In genomic region chr3:59135911-59136653, GRCm38 (mm10) we compare ENCODE assay signal across 25 mouse cellular contexts. TPM values are rescaled to one million over a fixed set of nuclear protein-coding genes. Genes with fewer than 3 reads are reported as not detected.
DNase-seq lines count a peak whose midpoint lies in the region; ATAC-seq and TF ChIP-seq lines count a peak whose summit lies in the region.
"Had no signal": no experiment of that assay in that cellular context is flagged by ENCODE, and none has a peak within 500 bp of the region (broad histone marks: within the 10 kb centered on the region; RNA-seq: fewer than 3 reads in every experiment).

No protein-coding gene starts in this region.

- peak; percentile 16 for DNase-seq in embryonic facial prominence, embryonic 14.5 days (ENCODE audit: low spot score)
- no peak for DNase-seq in embryonic facial prominence, embryonic 10.5 days (ENCODE audit: low spot score)
- DNase-seq in hindbrain, postnatal 0 days (ENCODE audit: low spot score), result peak; percentile 64
- no peak for DNase-seq in hindbrain, embryonic 11.5 days (ENCODE audit: low spot score)
- no peak for DNase-seq in midbrain, embryonic 11.5 days (ENCODE audit: low spot score, missing footprints)
- DNase-seq in ovary, postnatal 14 days (ENCODE audit: low spot score), result no peak
- DNase-seq: adrenal gland, adult 8-10 months; cerebellum, adult 9-11 months; heart, postnatal 4 days; kidney, postnatal 4 days; lung, postnatal 4 days; thymus, postnatal 14 days had no signal

- H3K27ac ChIP-seq in embryonic facial prominence, embryonic 14.5 days (replicated peaks; ENCODE audit: low read depth, low read length), result no peak overlapping the region
- H3K27ac ChIP-seq in embryonic facial prominence, embryonic 10.5 days (replicated peaks), result no peak overlapping the region
- H3K27ac ChIP-seq in hindbrain, postnatal 0 days, result peak overlapping the region; percentile 69
- H3K27ac ChIP-seq in hindbrain, embryonic 11.5 days (ENCODE audit: low read depth, low read length), result no peak overlapping the region
- no peak overlapping the region for H3K27ac ChIP-seq in midbrain, embryonic 11.5 days (ENCODE audit: low read depth, low read length)
- no peak overlapping the region for H3K27ac ChIP-seq in midbrain, embryonic 13.5 days
- peak overlapping the region; percentile 11 for H3K27ac ChIP-seq in neural tube, embryonic 15.5 days (replicated peaks)
- H3K27ac ChIP-seq: embryonic facial prominence, embryonic 12.5 days; heart, embryonic 15.5 days; limb, embryonic 15.5 days; liver, embryonic 15.5 days had no signal

- H3K36me3 ChIP-seq in embryonic facial prominence, embryonic 14.5 days (ENCODE audit: control insufficient read depth, insufficient read depth, low read length), result no peaks in the 10 kb centered on the region
- H3K36me3 ChIP-seq in embryonic facial prominence, embryonic 10.5 days (replicated peaks), result no peaks in the 10 kb centered on the region
- H3K36me3 ChIP-seq in hindbrain, postnatal 0 days (ENCODE audit: insufficient read depth, low read length), result peaks cover 3% of the 10 kb centered on the region; the same call in 1 of the 2 replicates
- H3K36me3 ChIP-seq in hindbrain, embryonic 11.5 days (ENCODE audit: control insufficient read depth, insufficient read depth, low read length), result no peaks in the 10 kb centered on the region
- H3K36me3 ChIP-seq in midbrain, embryonic 11.5 days (ENCODE audit: control insufficient read depth, insufficient read depth, low read length), result no peaks in the 10 kb centered on the region
- H3K36me3 ChIP-seq in midbrain, embryonic 13.5 days, result no peaks in the 10 kb centered on the region
- no peaks in the 10 kb centered on the region for H3K36me3 ChIP-seq in neural tube, embryonic 15.5 days
- H3K36me3 ChIP-seq: embryonic facial prominence, embryonic 12.5 days; heart, embryonic 15.5 days; limb, embryonic 15.5 days; liver, embryonic 15.5 days had no signal

- no peaks in the 10 kb centered on the region for H3K9me3 ChIP-seq in embryonic facial prominence, embryonic 14.5 days (ENCODE audit: control insufficient read depth, low read length)
- H3K9me3 ChIP-seq in embryonic facial prominence, embryonic 10.5 days, result no peaks in the 10 kb centered on the region
- H3K9me3 ChIP-seq in hindbrain, postnatal 0 days (ENCODE audit: low read length), result no peaks in the 10 kb centered on the region
- no peaks in the 10 kb centered on the region for H3K9me3 ChIP-seq in hindbrain, embryonic 11.5 days (ENCODE audit: control insufficient read depth, low read length)
- no peaks in the 10 kb centered on the region for H3K9me3 ChIP-seq in midbrain, embryonic 11.5 days (ENCODE audit: control insufficient read depth, low read length)
- H3K9me3 ChIP-seq in midbrain, embryonic 13.5 days, result no peaks in the 10 kb centered on the region
- no peaks in the 10 kb centered on the region for H3K9me3 ChIP-seq in neural tube, embryonic 15.5 days (replicated peaks)
- H3K9me3 ChIP-seq: embryonic facial prominence, embryonic 12.5 days; heart, embryonic 15.5 days; limb, embryonic 15.5 days; liver, embryonic 15.5 days had no signal

- H3K9ac ChIP-seq in embryonic facial prominence, embryonic 14.5 days (ENCODE audit: low read depth, low read length), result no peak overlapping the region
- no peak overlapping the region for H3K9ac ChIP-seq in hindbrain, postnatal 0 days (replicated peaks; ENCODE audit: low read length)
- H3K9ac ChIP-seq in hindbrain, embryonic 11.5 days (ENCODE audit: low read depth, low read length), result no peak overlapping the region
- H3K9ac ChIP-seq in midbrain, embryonic 11.5 days (ENCODE audit: low read length), result no peak overlapping the region
- no peak overlapping the region for H3K9ac ChIP-seq in midbrain, embryonic 13.5 days (replicated peaks)
- no peak overlapping the region for H3K9ac ChIP-seq in neural tube, embryonic 15.5 days (replicated peaks)
- H3K9ac ChIP-seq: embryonic facial prominence, embryonic 12.5 days; heart, embryonic 15.5 days; limb, embryonic 15.5 days; liver, embryonic 15.5 days had no signal

- H3K4me2 ChIP-seq in embryonic facial prominence, embryonic 14.5 days (ENCODE audit: low read depth, low read length), result no peak overlapping the region
- H3K4me2 ChIP-seq in hindbrain, postnatal 0 days (ENCODE audit: low read depth, low read length), result no peak overlapping the region
- no peak overlapping the region for H3K4me2 ChIP-seq in hindbrain, embryonic 11.5 days (replicated peaks; ENCODE audit: low read depth, low read length)
- no peak overlapping the region for H3K4me2 ChIP-seq in midbrain, embryonic 11.5 days
- no peak overlapping the region for H3K4me2 ChIP-seq in midbrain, embryonic 13.5 days (replicated peaks)
- no peak overlapping the region for H3K4me2 ChIP-seq in neural tube, embryonic 15.5 days
- H3K4me2 ChIP-seq: embryonic facial prominence, embryonic 12.5 days; heart, embryonic 15.5 days; limb, embryonic 15.5 days; liver, embryonic 15.5 days had no signal

- no peak for TF ChIP-seq CTCF in hindbrain, postnatal 0 days (IDR thresholded peaks at IDR 0.05; ENCODE audit: low read depth)

- no peak overlapping the region for H3K4me3 ChIP-seq in embryonic facial prominence, embryonic 14.5 days (ENCODE audit: low read depth, low read length)
- H3K4me3 ChIP-seq in embryonic facial prominence, embryonic 10.5 days, result no peak overlapping the region
- H3K4me3 ChIP-seq in hindbrain, postnatal 0 days (ENCODE audit: low read length), result no peak overlapping the region
- no peak overlapping the region for H3K4me3 ChIP-seq in hindbrain, embryonic 11.5 days (ENCODE audit: low read depth, low read length)
- H3K4me3 ChIP-seq in midbrain, embryonic 11.5 days (ENCODE audit: low read depth, low read length), result no peak overlapping the region
- H3K4me3 ChIP-seq in midbrain, embryonic 13.5 days (replicated peaks), result no peak overlapping the region
- H3K4me3 ChIP-seq in neural tube, embryonic 15.5 days (replicated peaks), result no peak overlapping the region
- H3K4me3 ChIP-seq: embryonic facial prominence, embryonic 12.5 days; heart, embryonic 15.5 days; limb, embryonic 15.5 days; liver, embryonic 15.5 days had no signal

- no peaks in the 10 kb centered on the region for H3K27me3 ChIP-seq in embryonic facial prominence, embryonic 14.5 days (replicated peaks; ENCODE audit: control insufficient read depth, insufficient read depth, low read length)
- H3K27me3 ChIP-seq in embryonic facial prominence, embryonic 10.5 days (replicated peaks; ENCODE audit: low read depth, poor library complexity, severe bottlenecking), result no peaks in the 10 kb centered on the region
- no peaks in the 10 kb centered on the region for H3K27me3 ChIP-seq in hindbrain, postnatal 0 days (ENCODE audit: insufficient read depth, low read length)
- H3K27me3 ChIP-seq in hindbrain, embryonic 11.5 days (ENCODE audit: control insufficient read depth, insufficient read depth, low read length), result no peaks in the 10 kb centered on the region
- no peaks in the 10 kb centered on the region for H3K27me3 ChIP-seq in midbrain, embryonic 11.5 days (ENCODE audit: control insufficient read depth, insufficient read depth, low read length)
- no peaks in the 10 kb centered on the region for H3K27me3 ChIP-seq in midbrain, embryonic 13.5 days
- H3K27me3 ChIP-seq in neural tube, embryonic 15.5 days (replicated peaks), result no peaks in the 10 kb centered on the region
- H3K27me3 ChIP-seq: embryonic facial prominence, embryonic 12.5 days; heart, embryonic 15.5 days; limb, embryonic 15.5 days; liver, embryonic 15.5 days had no signal

- H3K4me1 ChIP-seq in embryonic facial prominence, embryonic 14.5 days (ENCODE audit: control insufficient read depth, insufficient read depth, low read length), result peaks cover 5% of the 10 kb centered on the region; the same call in 1 of the 2 replicates
- no peaks in the 10 kb centered on the region for H3K4me1 ChIP-seq in embryonic facial prominence, embryonic 10.5 days
- no peaks in the 10 kb centered on the region for H3K4me1 ChIP-seq in hindbrain, postnatal 0 days (ENCODE audit: insufficient read depth, low read length)
- H3K4me1 ChIP-seq in hindbrain, embryonic 11.5 days (replicated peaks; ENCODE audit: control insufficient read depth, insufficient read depth, low read length), result no peaks in the 10 kb centered on the region
- H3K4me1 ChIP-seq in midbrain, embryonic 11.5 days (ENCODE audit: control insufficient read depth, insufficient read depth, low read length), result no peaks in the 10 kb centered on the region
- no peaks in the 10 kb centered on the region for H3K4me1 ChIP-seq in midbrain, embryonic 13.5 days (replicated peaks)
- no peaks in the 10 kb centered on the region for H3K4me1 ChIP-seq in neural tube, embryonic 15.5 days
- H3K4me1 ChIP-seq: embryonic facial prominence, embryonic 12.5 days; limb, embryonic 15.5 days had no signal

- no peak for ATAC-seq in embryonic facial prominence, embryonic 14.5 days (ENCODE audit: low read depth)
- ATAC-seq in hindbrain, postnatal 0 days, result peak; percentile 89
- no peak for ATAC-seq in hindbrain, embryonic 11.5 days (ENCODE audit: low FRiP score)
- ATAC-seq in midbrain, embryonic 11.5 days (ENCODE audit: low FRiP score), result peak; percentile 61; the same call in 1 of the 2 replicates
- ATAC-seq in midbrain, embryonic 13.5 days, result no peak
- peak; percentile 63; the same call in 1 of the 2 replicates for ATAC-seq in neural tube, embryonic 15.5 days (ENCODE audit: low FRiP score)
- ATAC-seq: forebrain, embryonic 14.5 days; intestine, embryonic 16.5 days had no signal

- 73% methylated on average over 5 of the region's 5 CpGs for WGBS in embryonic facial prominence, embryonic 14.5 days
- 77% methylated on average over 5 of the region's 5 CpGs for WGBS in embryonic facial prominence, embryonic 10.5 days
- 60% methylated on average over 5 of the region's 5 CpGs for WGBS in hindbrain, postnatal 0 days
- WGBS in hindbrain, embryonic 11.5 days, result 85% methylated on average over 5 of the region's 5 CpGs
- 77% methylated on average over 5 of the region's 5 CpGs for WGBS in midbrain, embryonic 11.5 days
- 75% methylated on average over 5 of the region's 5 CpGs for WGBS in midbrain, embryonic 13.5 days
- whole genome bisulfite sequencing in neural tube, embryonic 15.5 days, result 76% methylated on average over 5 of the region's 5 CpGs

RNA-seq across cellular contexts. Expression of gene P2ry14, which starts 17.3 kb away (rescaled TPM):
- polyA plus RNA-seq in embryonic facial prominence, embryonic 14.5 days (2014; fragmentation: Nextera tagmentation; extraction: Ambion mirVana), result 1.8 and 2.1 TPM in 2 replicates
- polyA plus RNA-seq in embryonic facial prominence, embryonic 10.5 days (2016; fragmentation: Nextera tagmentation; extraction: Ambion mirVana), result 1.6 and 1.8 TPM in 2 replicates
- 1.7 and 3.0 TPM in 2 replicates for total RNA-seq in hindbrain, postnatal 0 days (2014; rRNA removed)
- polyA plus RNA-seq in hindbrain, postnatal 0 days (2015; fragmentation: Nextera tagmentation; extraction: Ambion mirVana), result 4.4 and 4.6 TPM in 2 replicates
- polyA plus RNA-seq in hindbrain, embryonic 11.5 days (2014; fragmentation: Nextera tagmentation; extraction: Ambion mirVana), result 1.3 and 3.5 TPM in 2 replicates
- 1.0 and 1.4 TPM in 2 replicates for polyA plus RNA-seq in midbrain, embryonic 11.5 days (2014; fragmentation: Nextera tagmentation; extraction: Ambion mirVana)
- polyA plus RNA-seq in midbrain, embryonic 13.5 days (2015; fragmentation: Nextera tagmentation; extraction: Ambion mirVana), result 1.9 and 2.4 TPM in 2 replicates
- 4.9 and 5.0 TPM in 2 replicates for polyA plus RNA-seq in neural tube, embryonic 15.5 days (2015; fragmentation: Nextera tagmentation; extraction: Ambion mirVana)

RNA-seq across cellular contexts. Expression of gene Gpr171, which starts 34.5 kb away (rescaled TPM):
- polyA plus RNA-seq in embryonic facial prominence, embryonic 14.5 days (2014; fragmentation: Nextera tagmentation; extraction: Ambion mirVana), result 0.80 and 1.1 TPM in 2 replicates
- 1.1 TPM in 2 replicates for polyA plus RNA-seq in embryonic facial prominence, embryonic 10.5 days (2016; fragmentation: Nextera tagmentation; extraction: Ambion mirVana)
- not detected in 2 replicates for total RNA-seq in hindbrain, postnatal 0 days (2014; rRNA removed)
- 0.58 and 0.78 TPM in 2 replicates for polyA plus RNA-seq in hindbrain, postnatal 0 days (2015; fragmentation: Nextera tagmentation; extraction: Ambion mirVana)
- 1.1 and 1.4 TPM in 2 replicates for polyA plus RNA-seq in hindbrain, embryonic 11.5 days (2014; fragmentation: Nextera tagmentation; extraction: Ambion mirVana)
- 0.62 and 0.72 TPM in 2 replicates for polyA plus RNA-seq in midbrain, embryonic 11.5 days (2014; fragmentation: Nextera tagmentation; extraction: Ambion mirVana)
- polyA plus RNA-seq in midbrain, embryonic 13.5 days (2015; fragmentation: Nextera tagmentation; extraction: Ambion mirVana), result 0.82 and 1.2 TPM in 2 replicates
- 1.6 and 4.4 TPM in 2 replicates for polyA plus RNA-seq in neural tube, embryonic 15.5 days (2015; fragmentation: Nextera tagmentation; extraction: Ambion mirVana)
- total RNA-seq: heart, postnatal 4 days; layer of hippocampus, postnatal 14 days; left cerebral cortex, postnatal 25 days had no signal
- polyA plus RNA-seq: cortical plate, adult 2 months had no signal

RNA-seq across cellular contexts. Expression of gene Gpr87, which starts 58.8 kb away (rescaled TPM):
- 7.4 and 7.9 TPM in 2 replicates for polyA plus RNA-seq in embryonic facial prominence, embryonic 14.5 days (2014; fragmentation: Nextera tagmentation; extraction: Ambion mirVana)
- 0.28 and 0.31 TPM in 2 replicates for polyA plus RNA-seq in embryonic facial prominence, embryonic 10.5 days (2016; fragmentation: Nextera tagmentation; extraction: Ambion mirVana)
- not detected in 2 replicates for total RNA-seq in hindbrain, postnatal 0 days (2014; rRNA removed)
- polyA plus RNA-seq in hindbrain, postnatal 0 days (2015; fragmentation: Nextera tagmentation; extraction: Ambion mirVana), result 0.13 TPM in 1 of 2 replicates, not detected in the other
- polyA plus RNA-seq in hindbrain, embryonic 11.5 days (2014; fragmentation: Nextera tagmentation; extraction: Ambion mirVana), result 0.10 TPM in 1 of 2 replicates, not detected in the other
- 0.23 and 0.26 TPM in 2 replicates for polyA plus RNA-seq in midbrain, embryonic 11.5 days (2014; fragmentation: Nextera tagmentation; extraction: Ambion mirVana)
- polyA plus RNA-seq in midbrain, embryonic 13.5 days (2015; fragmentation: Nextera tagmentation; extraction: Ambion mirVana), result 0.19 TPM in 1 of 2 replicates, not detected in the other
- 0.13 and 0.77 TPM in 2 replicates for polyA plus RNA-seq in neural tube, embryonic 15.5 days (2015; fragmentation: Nextera tagmentation; extraction: Ambion mirVana)
- total RNA-seq: adrenal gland, adult 8-10 months; gastrocnemius, adult 18-20 months; heart, postnatal 4 days; layer of hippocampus, postnatal 14 days; left cerebral cortex, postnatal 25 days had no signal
- polyA plus RNA-seq: cortical plate, adult 2 months; forebrain, embryonic 14.5 days; intestine, embryonic 16.5 days; liver, embryonic 15.5 days; small intestine, adult 2 months had no signal

Comparison
In these comparisons a context has a peak if more than half of its experiments do, and no peak if none do; other contexts are left out.
1. ATAC-seq: peak in hindbrain, postnatal 0 days (single experiment), midbrain, embryonic 11.5 days (single experiment) and neural tube, embryonic 15.5 days (single experiment); none in embryonic facial prominence, embryonic 14.5 days (single experiment), hindbrain, embryonic 11.5 days (single experiment) and midbrain, embryonic 13.5 days (single experiment).
2. DNase-seq: peak in embryonic facial prominence, embryonic 14.5 days (single experiment) and hindbrain, postnatal 0 days (single experiment); none in embryonic facial prominence, embryonic 10.5 days (single experiment), hindbrain, embryonic 11.5 days (single experiment), midbrain, embryonic 11.5 days (single experiment) and ovary, postnatal 14 days (single experiment).
3. H3K27ac ChIP-seq: peak in hindbrain, postnatal 0 days (single experiment) and neural tube, embryonic 15.5 days (single experiment); none in embryonic facial prominence, embryonic 14.5 days (single experiment), embryonic facial prominence, embryonic 10.5 days (single experiment), hindbrain, embryonic 11.5 days (single experiment), midbrain, embryonic 11.5 days (single experiment) and midbrain, embryonic 13.5 days (single experiment).